Mouse (Mus musculus) 3134 (cell line): Measurements from ENCODE around the gene Tmem176b.
"Not testable (repeated sequence)": the region's sequence is repeated elsewhere in the genome, so short reads cannot be mapped to it uniquely, and the experiment has no call there.

Experiments used
- DNase-seq: peaks from one replicate; pipeline ENCODE4 v3.0.0-alpha.2; 2011; ENCODE audit warnings: low spot score; ENCODE audit not compliant: insufficient read length; ENCODE audit errors: extremely low read depth

Tmem176b gene

GRCm38 (mm10) chr6:48840973-48841625 is at the start of gene Tmem176b:
Tmem176b (minus strand) TSS chr6:48841496.
- DNase-seq, result peak; percentile 87

GRCm38 (mm10) chr6:48876510-48877135 is 35.3 kb upstream of the Tmem176b start:
- no peak for DNase-seq

GRCm38 (mm10) chr6:48875515-48875914 is 34.2 kb upstream of the Tmem176b start:
- no peak for DNase-seq

GRCm38 (mm10) chr6:48874576-48874975 is 33.3 kb upstream of the Tmem176b start:
- DNase-seq, result no peak

GRCm38 (mm10) chr6:48872596-48872995 is 31.3 kb upstream of the Tmem176b start, which contains the start of gene Aoc1:
Aoc1 (plus strand) TSS chr6:48872896.
- DNase-seq, result no peak

- DNase-seq, result no peak
Measured at GRCm38 (mm10) chr6:48869774-48870173, 28.5 kb upstream of the Tmem176b start.

GRCm38 (mm10) chr6:48867158-48867557 is 25.9 kb upstream of the Tmem176b start:
- DNase-seq, result no peak

- DNase-seq, result not testable (repeated sequence)
Measured at GRCm38 (mm10) chr6:48866355-48866950, 25.2 kb upstream of the Tmem176b start.

- DNase-seq, result no peak
Measured at GRCm38 (mm10) chr6:48865152-48865745, 24.0 kb upstream of the Tmem176b start.

- DNase-seq, result no peak
Measured at GRCm38 (mm10) chr6:48864723-48865122, 23.4 kb upstream of the Tmem176b start.

- no peak for DNase-seq
Measured at GRCm38 (mm10) chr6:48864181-48864580, 22.9 kb upstream of the Tmem176b start.

- DNase-seq, result no peak
Measured at GRCm38 (mm10) chr6:48863488-48863887, 22.2 kb upstream of the Tmem176b start.

GRCm38 (mm10) chr6:48862816-48863215 is 21.5 kb upstream of the Tmem176b start:
- no peak for DNase-seq

- no peak for DNase-seq
Measured at GRCm38 (mm10) chr6:48861616-48862280, 20.5 kb upstream of the Tmem176b start.

GRCm38 (mm10) chr6:48860851-48861250 is 19.6 kb upstream of the Tmem176b start:
- DNase-seq, result no peak

- DNase-seq, result no peak
Measured at GRCm38 (mm10) chr6:48860130-48860815, 19.0 kb upstream of the Tmem176b start.

- no peak for DNase-seq
Measured at GRCm38 (mm10) chr6:48857613-48858302, 16.5 kb upstream of the Tmem176b start.

- DNase-seq, result no peak
Measured at GRCm38 (mm10) chr6:48854155-48854554, 12.9 kb upstream of the Tmem176b start.

GRCm38 (mm10) chr6:48851820-48852491 is 10.7 kb upstream of the Tmem176b start:
- no peak for DNase-seq
